Mouse (Mus musculus): ENCODE measurements around the gene Dach1. TPM values are rescaled to one million over a fixed set of nuclear protein-coding genes. Genes with fewer than 3 reads are reported as not detected.

The Dach1 gene
- polyA plus RNA-seq, 1 experiment from 2014 or later, result 33.7 TPM

DNA sequence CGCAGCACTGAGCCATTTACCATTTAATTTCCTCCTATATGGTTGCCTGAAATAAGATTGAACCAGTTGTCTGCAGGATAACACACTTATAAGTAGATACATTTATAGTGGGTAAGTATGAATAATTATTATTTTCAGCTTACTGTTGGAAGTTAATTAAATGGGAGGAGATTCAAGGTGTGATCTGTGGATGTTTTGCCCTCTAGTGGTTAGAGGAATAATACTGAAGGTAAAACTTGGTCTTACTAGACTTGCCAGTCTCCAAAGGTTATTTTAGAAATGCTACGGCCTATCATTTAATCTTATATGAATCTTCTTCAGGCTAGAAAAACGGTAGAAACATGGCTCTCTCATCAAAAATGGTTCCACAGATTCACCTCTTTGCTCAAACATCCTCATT, 339.7 kb downstream of the Dach1 start:
- 82% methylated on average over 3 of the region's 3 CpGs for WGBS
- Histone ChIP-seq H3K4me3 (ENCODE audit: low read depth, low read length) (no peak overlapping the region), H3K27ac (ENCODE audit: low read depth, low read length) (no peak overlapping the region), H3K4me1 (replicated peaks; ENCODE audit: control insufficient read depth, insufficient read depth, low read length) (no peaks in the 10 kb centered on the region), H3K9me3 (ENCODE audit: control insufficient read depth, low read length) (no peaks in the 10 kb centered on the region), H3K27me3 (ENCODE audit: control insufficient read depth, insufficient read depth, low read length) (no peaks in the 10 kb centered on the region), H3K36me3 (ENCODE audit: control insufficient read depth, insufficient read depth, low read length) (no peaks in the 10 kb centered on the region), H3K4me2 (replicated peaks; ENCODE audit: low read depth, low read length) (no peak overlapping the region), H3K9ac (ENCODE audit: low read depth, low read length) (no peak overlapping the region)
- DNase-seq (ENCODE audit: low spot score) (no peak), ATAC-seq (ENCODE audit: low FRiP score) (no peak)

DNA sequence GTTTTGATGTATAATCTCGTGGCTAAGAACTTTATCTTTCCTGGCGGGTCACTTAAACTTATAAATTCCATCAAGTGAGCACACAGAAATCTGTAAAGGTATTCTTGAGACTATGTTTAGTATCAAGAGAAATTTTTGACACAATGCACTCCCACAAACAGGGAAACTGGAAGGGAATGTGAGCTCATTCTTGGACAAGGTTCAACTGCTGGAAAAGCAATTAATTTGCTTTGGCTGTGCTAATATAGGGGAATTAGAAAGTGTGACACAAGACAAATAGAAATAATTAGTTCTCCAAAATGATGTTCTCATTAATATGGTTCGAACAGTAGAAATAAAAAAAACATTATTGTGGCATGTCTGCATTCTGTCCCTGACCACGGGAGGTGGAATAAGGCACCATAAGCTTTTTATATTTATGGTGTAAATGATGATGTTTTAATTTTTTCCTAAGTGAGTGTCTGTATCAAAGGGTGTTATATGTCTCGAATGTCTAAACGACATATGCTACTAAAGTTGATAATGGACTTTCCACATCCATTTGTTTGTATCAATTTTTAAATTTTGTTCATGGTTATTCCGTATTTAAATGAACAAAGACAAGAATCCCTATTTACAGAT, 354.9 kb downstream of the Dach1 start:
- Histone ChIP-seq H3K4me1 (replicated peaks; ENCODE audit: control insufficient read depth, insufficient read depth, low read length) (no peaks in the 10 kb centered on the region), H3K9ac (ENCODE audit: low read depth, low read length) (no peak overlapping the region), H3K4me2 (replicated peaks; ENCODE audit: low read depth, low read length) (no peak overlapping the region), H3K27me3 (ENCODE audit: control insufficient read depth, insufficient read depth, low read length) (no peaks in the 10 kb centered on the region), H3K9me3 (ENCODE audit: control insufficient read depth, low read length) (no peaks in the 10 kb centered on the region), H3K27ac (ENCODE audit: low read depth, low read length) (no peak overlapping the region), H3K36me3 (ENCODE audit: control insufficient read depth, insufficient read depth, low read length) (no peaks in the 10 kb centered on the region), H3K4me3 (ENCODE audit: low read depth, low read length) (no peak overlapping the region)
- DNase-seq (ENCODE audit: low spot score), result no peak
- WGBS, result 93% methylated on average over 7 of the region's 7 CpGs
- no peak for ATAC-seq (ENCODE audit: low FRiP score)

DNA sequence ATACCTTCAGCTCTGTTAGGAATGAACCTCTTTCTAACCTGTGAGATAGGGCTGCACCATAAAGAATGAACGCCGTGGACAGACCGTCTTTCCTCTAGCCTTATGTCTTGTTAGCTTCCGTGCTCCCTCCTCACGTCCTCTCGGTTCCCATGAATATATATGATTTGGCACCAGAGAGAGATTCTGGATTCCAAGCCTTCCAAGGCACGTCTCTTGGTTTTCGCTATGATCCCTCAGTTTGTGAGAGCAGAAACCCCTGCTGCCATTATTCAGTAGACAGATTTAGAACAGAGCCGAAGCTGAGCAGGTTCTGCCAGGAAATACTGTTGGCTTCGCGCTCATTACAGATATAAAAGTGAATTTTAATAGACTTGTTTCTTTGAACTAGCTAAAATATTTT, 356.0 kb downstream of the Dach1 start:
- ATAC-seq (ENCODE audit: low FRiP score) (no peak), DNase-seq (ENCODE audit: low spot score) (no peak)
- H3K9me3 ChIP-seq (ENCODE audit: control insufficient read depth, low read length), result no peaks in the 10 kb centered on the region
- H3K4me2 ChIP-seq (replicated peaks; ENCODE audit: low read depth, low read length), result no peak overlapping the region
- H3K9ac ChIP-seq (ENCODE audit: low read depth, low read length), result no peak overlapping the region
- H3K4me1 ChIP-seq (replicated peaks; ENCODE audit: control insufficient read depth, insufficient read depth, low read length), result no peaks in the 10 kb centered on the region
- WGBS, result 81% methylated on average over 11 of the region's 11 CpGs
- no peak overlapping the region for H3K27ac ChIP-seq (ENCODE audit: low read depth, low read length)
- H3K27me3 ChIP-seq (ENCODE audit: control insufficient read depth, insufficient read depth, low read length), result no peaks in the 10 kb centered on the region
- H3K36me3 ChIP-seq (ENCODE audit: control insufficient read depth, insufficient read depth, low read length), result no peaks in the 10 kb centered on the region
- no peak overlapping the region for H3K4me3 ChIP-seq (ENCODE audit: low read depth, low read length)

DNA sequence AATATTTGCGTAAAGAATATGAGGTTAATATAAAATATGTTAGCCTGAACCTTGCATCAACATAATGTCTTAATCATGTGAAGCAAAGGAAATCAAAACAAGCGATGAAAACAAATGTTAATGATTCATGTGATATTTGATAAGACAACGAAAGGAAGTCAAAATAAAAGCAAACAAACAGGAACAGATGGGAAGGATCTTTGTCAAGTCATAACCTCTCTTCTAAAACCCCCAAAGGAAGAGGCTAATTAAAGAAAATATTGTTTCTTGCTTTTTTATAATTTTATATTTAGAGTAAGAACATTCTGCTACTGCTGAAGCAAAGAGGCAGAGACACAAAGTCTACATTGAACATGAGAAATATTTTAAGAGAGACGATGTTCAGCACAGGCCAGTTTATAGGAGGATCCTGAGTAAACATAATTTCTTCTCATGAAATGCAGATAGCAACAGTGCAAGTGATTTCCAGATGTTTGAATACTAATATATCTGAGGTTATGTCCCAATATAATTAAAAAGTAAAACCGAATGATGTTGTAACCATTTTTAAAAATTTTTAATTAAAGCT, 374.1 kb downstream of the Dach1 start:
- no peak overlapping the region for H3K4me3 ChIP-seq (ENCODE audit: low read depth, low read length)
- H3K9me3 ChIP-seq (ENCODE audit: control insufficient read depth, low read length), result no peaks in the 10 kb centered on the region
- WGBS, result 93% methylated on average over 5 of the region's 5 CpGs
- H3K4me2 ChIP-seq (replicated peaks; ENCODE audit: low read depth, low read length), result no peak overlapping the region
- DNase-seq (ENCODE audit: low spot score), result no peak
- no peak overlapping the region for H3K27ac ChIP-seq (ENCODE audit: low read depth, low read length)
- no peak overlapping the region for H3K9ac ChIP-seq (ENCODE audit: low read depth, low read length)
- no peaks in the 10 kb centered on the region for H3K27me3 ChIP-seq (ENCODE audit: control insufficient read depth, insufficient read depth, low read length)
- no peaks in the 10 kb centered on the region for H3K36me3 ChIP-seq (ENCODE audit: control insufficient read depth, insufficient read depth, low read length)
- H3K4me1 ChIP-seq (replicated peaks; ENCODE audit: control insufficient read depth, insufficient read depth, low read length), result no peaks in the 10 kb centered on the region
- no peak for ATAC-seq (ENCODE audit: low FRiP score)

DNA sequence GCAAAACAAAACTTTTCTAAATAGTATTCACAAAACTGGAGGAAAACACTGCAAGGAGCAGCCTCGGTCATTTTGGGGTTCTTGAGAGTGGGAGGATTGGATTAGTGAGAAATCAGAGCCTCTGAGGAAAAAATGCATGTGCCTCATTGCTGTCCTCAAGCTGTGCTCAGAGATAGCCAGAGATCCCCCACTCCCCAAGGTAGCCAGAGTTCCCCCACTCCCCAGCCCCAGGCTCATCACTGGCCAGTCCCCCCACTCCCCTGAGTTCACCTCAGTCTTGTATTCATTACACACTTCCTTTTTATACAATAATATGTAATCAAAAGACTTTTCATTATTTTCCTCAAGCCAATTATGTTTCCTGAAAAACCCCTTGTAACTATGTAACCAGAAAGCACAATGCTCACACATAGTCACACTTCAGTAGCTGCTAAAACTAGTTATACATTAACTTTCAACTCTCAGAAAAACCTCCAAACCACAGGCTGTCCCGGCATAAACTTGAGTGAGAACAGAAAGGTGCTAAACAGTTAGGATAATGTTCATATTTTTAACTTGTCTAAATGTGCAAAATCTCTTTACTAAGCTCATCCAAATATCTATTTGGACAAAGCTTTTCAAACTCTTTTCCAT, 395.3 kb downstream of the Dach1 start:
- DNase-seq (ENCODE audit: low spot score), result no peak
- no peak overlapping the region for H3K9ac ChIP-seq (ENCODE audit: low read depth, low read length)
- no peak overlapping the region for H3K27ac ChIP-seq (ENCODE audit: low read depth, low read length)
- H3K27me3 ChIP-seq (ENCODE audit: control insufficient read depth, insufficient read depth, low read length), result no peaks in the 10 kb centered on the region
- no peak overlapping the region for H3K4me3 ChIP-seq (ENCODE audit: low read depth, low read length)
- 54% methylated on average over 2 of the region's 2 CpGs for WGBS
- H3K36me3 ChIP-seq (ENCODE audit: control insufficient read depth, insufficient read depth, low read length), result no peaks in the 10 kb centered on the region
- no peaks in the 10 kb centered on the region for H3K9me3 ChIP-seq (ENCODE audit: control insufficient read depth, low read length)
- no peaks in the 10 kb centered on the region for H3K4me1 ChIP-seq (replicated peaks; ENCODE audit: control insufficient read depth, insufficient read depth, low read length)
- ATAC-seq (ENCODE audit: low FRiP score), result no peak
- no peak overlapping the region for H3K4me2 ChIP-seq (replicated peaks; ENCODE audit: low read depth, low read length)

DNA sequence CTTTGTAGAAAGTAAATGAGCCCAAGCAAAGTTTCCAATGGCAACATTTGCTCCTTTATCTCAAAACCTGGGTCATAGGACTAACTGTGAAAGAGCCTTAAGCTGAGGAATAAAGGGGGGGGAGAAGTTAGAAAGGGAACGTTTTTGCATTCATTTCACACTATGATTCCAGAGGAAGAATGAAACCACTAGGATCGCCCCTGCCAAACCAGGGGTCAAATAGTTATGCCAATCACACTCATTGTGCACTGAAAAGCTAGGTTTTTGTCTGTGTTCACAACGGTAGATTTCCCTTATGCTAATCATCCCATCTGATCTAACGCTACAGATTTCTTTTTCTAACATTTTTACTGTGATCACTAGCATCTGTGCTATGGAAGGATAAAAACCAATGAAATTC, 415.2 kb downstream of the Dach1 start:
- no peaks in the 10 kb centered on the region for H3K27me3 ChIP-seq (ENCODE audit: control insufficient read depth, insufficient read depth, low read length)
- no peak overlapping the region for H3K4me2 ChIP-seq (replicated peaks; ENCODE audit: low read depth, low read length)
- no peaks in the 10 kb centered on the region for H3K9me3 ChIP-seq (ENCODE audit: control insufficient read depth, low read length)
- DNase-seq (ENCODE audit: low spot score) (peak; percentile 43), ATAC-seq (ENCODE audit: low FRiP score) (peak; percentile 89)
- WGBS, result 25% methylated on average over 4 of the region's 4 CpGs
- no peaks in the 10 kb centered on the region for H3K36me3 ChIP-seq (ENCODE audit: control insufficient read depth, insufficient read depth, low read length)
- H3K9ac ChIP-seq (ENCODE audit: low read depth, low read length), result no peak overlapping the region
- no peak overlapping the region for H3K27ac ChIP-seq (ENCODE audit: low read depth, low read length)
- H3K4me3 ChIP-seq (ENCODE audit: low read depth, low read length), result no peak overlapping the region
- no peaks in the 10 kb centered on the region for H3K4me1 ChIP-seq (replicated peaks; ENCODE audit: control insufficient read depth, insufficient read depth, low read length)

DNA sequence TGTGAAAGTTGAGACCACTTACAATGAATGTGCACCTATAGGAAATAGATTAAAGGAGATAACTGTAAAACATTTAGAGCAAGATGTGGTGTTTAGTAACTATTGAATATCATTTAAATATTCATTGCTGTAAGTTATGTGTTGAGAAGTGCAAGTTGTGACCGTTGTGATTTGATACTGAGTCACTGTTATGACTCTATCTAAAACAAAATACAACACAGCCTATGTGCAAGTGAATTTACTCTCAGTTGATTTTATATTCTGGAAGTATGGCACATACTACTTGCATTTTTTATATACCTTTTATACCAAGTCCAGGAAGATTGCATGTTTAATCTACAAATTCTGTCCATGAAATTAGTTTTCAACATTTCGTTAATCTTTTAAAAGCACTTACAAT, 415.6 kb downstream of the Dach1 start:
- no peak overlapping the region for H3K9ac ChIP-seq (ENCODE audit: low read depth, low read length)
- no peaks in the 10 kb centered on the region for H3K4me1 ChIP-seq (replicated peaks; ENCODE audit: control insufficient read depth, insufficient read depth, low read length)
- H3K27ac ChIP-seq (ENCODE audit: low read depth, low read length), result no peak overlapping the region
- no peak overlapping the region for H3K4me2 ChIP-seq (replicated peaks; ENCODE audit: low read depth, low read length)
- 32% methylated on average over 2 of the region's 2 CpGs for WGBS
- no peak overlapping the region for H3K4me3 ChIP-seq (ENCODE audit: low read depth, low read length)
- H3K36me3 ChIP-seq (ENCODE audit: control insufficient read depth, insufficient read depth, low read length), result no peaks in the 10 kb centered on the region
- peak; percentile 60 for ATAC-seq (ENCODE audit: low FRiP score)
- no peaks in the 10 kb centered on the region for H3K9me3 ChIP-seq (ENCODE audit: control insufficient read depth, low read length)
- no peak for DNase-seq (ENCODE audit: low spot score)
- no peaks in the 10 kb centered on the region for H3K27me3 ChIP-seq (ENCODE audit: control insufficient read depth, insufficient read depth, low read length)

DNA sequence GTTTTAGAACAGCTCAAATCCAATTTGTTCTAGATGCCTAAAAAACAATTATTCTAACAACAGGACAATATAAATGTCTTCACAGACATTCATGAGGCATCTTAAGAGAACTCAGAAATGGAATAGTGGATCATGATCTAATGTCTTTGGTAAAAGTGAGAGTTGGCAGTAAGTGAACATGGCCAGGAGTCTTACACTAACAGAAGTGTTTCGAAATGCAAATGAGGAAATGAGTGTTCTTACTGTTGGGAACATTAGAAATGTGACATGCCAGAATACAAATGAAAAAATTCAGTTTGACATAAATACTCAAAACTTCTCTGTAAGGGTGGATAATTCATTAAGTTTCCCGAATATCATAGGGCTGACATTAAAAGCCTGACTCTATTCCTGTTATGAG, 426.3 kb downstream of the Dach1 start:
- ATAC-seq (ENCODE audit: low FRiP score), result no peak
- no peak overlapping the region for H3K9ac ChIP-seq (ENCODE audit: low read depth, low read length)
- H3K4me1 ChIP-seq (replicated peaks; ENCODE audit: control insufficient read depth, insufficient read depth, low read length), result no peaks in the 10 kb centered on the region
- no peaks in the 10 kb centered on the region for H3K27me3 ChIP-seq (ENCODE audit: control insufficient read depth, insufficient read depth, low read length)
- no peak overlapping the region for H3K27ac ChIP-seq (ENCODE audit: low read depth, low read length)
- no peaks in the 10 kb centered on the region for H3K9me3 ChIP-seq (ENCODE audit: control insufficient read depth, low read length)
- 91% methylated on average over 2 of the region's 2 CpGs for WGBS
- no peak overlapping the region for H3K4me2 ChIP-seq (replicated peaks; ENCODE audit: low read depth, low read length)
- no peak for DNase-seq (ENCODE audit: low spot score)
- H3K36me3 ChIP-seq (ENCODE audit: control insufficient read depth, insufficient read depth, low read length), result no peaks in the 10 kb centered on the region
- H3K4me3 ChIP-seq (ENCODE audit: low read depth, low read length), result no peak overlapping the region

DNA sequence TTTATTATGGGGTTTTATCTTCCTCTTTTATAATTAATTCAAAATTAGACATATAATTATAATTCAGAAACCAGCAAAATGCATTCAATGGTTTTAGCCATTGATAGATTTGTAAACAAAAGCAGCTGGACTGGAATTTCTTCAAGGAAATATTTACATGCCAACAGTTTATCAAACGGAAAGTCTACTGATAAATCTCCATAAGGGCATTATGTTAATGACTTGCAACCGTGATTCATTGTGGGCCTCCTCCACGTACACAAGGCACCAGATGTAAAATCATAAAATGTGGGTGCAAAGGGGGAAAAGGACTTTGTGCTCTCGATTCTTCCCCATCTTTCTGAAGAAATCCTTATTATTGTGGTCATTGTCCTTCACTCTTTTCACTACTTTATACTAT, 426.8 kb downstream of the Dach1 start:
- Histone ChIP-seq H3K9ac (ENCODE audit: low read depth, low read length) (no peak overlapping the region), H3K4me2 (replicated peaks; ENCODE audit: low read depth, low read length) (no peak overlapping the region), H3K4me3 (ENCODE audit: low read depth, low read length) (no peak overlapping the region), H3K27ac (ENCODE audit: low read depth, low read length) (no peak overlapping the region), H3K4me1 (replicated peaks; ENCODE audit: control insufficient read depth, insufficient read depth, low read length) (no peaks in the 10 kb centered on the region), H3K27me3 (ENCODE audit: control insufficient read depth, insufficient read depth, low read length) (no peaks in the 10 kb centered on the region), H3K9me3 (ENCODE audit: control insufficient read depth, low read length) (no peaks in the 10 kb centered on the region), H3K36me3 (ENCODE audit: control insufficient read depth, insufficient read depth, low read length) (no peaks in the 10 kb centered on the region)
- no peak for ATAC-seq (ENCODE audit: low FRiP score)
- 76% methylated on average over 4 of the region's 4 CpGs for WGBS
- DNase-seq (ENCODE audit: low spot score), result no peak
